ENCODE assay signal across 31 mouse cellular contexts in the genomic region with DNA sequence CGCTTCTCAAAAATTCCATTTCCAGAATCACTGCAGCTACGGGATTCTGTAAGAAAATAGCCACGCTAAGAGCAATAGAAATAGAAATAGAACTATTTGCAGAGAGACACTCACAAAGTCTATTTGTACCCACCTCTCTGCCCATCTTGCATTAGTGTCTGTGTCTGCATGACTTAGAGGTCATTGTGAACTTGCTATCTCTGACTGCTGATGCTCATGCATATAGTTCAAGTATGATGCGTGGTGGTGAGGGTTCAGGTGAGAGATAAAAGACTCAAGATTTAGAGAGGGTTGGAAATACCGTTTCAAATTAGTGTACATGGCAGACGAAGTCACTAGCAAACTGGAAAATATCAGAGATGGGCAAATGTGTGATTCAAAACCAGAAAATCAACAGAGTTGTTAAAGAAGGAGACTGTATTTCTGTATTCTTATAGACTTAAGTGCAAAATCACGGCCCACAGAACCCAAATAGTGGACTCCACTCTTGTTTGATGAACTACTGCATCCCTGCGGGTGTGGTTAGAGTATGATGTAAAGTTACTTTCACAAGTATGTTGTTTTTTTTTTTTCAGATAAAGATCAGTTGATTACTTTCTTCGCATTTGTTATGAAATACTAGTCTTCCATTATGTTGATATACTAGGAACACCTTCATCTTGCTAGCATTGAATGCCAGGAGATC. TPM values are rescaled to one million over a fixed set of nuclear protein-coding genes. Genes with fewer than 3 reads are reported as not detected.
DNase-seq lines count a peak whose midpoint lies in the region; ATAC-seq lines count a peak whose summit lies in the region.
"Had no signal": no experiment of that assay in that cellular context is flagged by ENCODE, and none has a peak within 500 bp of the region (broad histone marks: within the 10 kb centered on the region; RNA-seq: fewer than 3 reads in every experiment).

No protein-coding gene starts in this region.

- H3K9ac ChIP-seq in forebrain, embryonic 12.5 days, result no peak overlapping the region
- H3K9ac ChIP-seq: forebrain, postnatal 0 days; heart, embryonic 13.5 days; hindbrain, embryonic 14.5 days had no signal

- no peak overlapping the region for H3K4me3 ChIP-seq in midbrain, embryonic 10.5 days
- H3K4me3 ChIP-seq in forebrain, embryonic 12.5 days (replicated peaks), result no peak overlapping the region
- H3K4me3 ChIP-seq: forebrain, embryonic 10.5 days; gastrocnemius, adult 2 months; heart, adult 2 months; heart, embryonic 10.5 days; heart, embryonic 13.5 days had no signal

- WGBS in midbrain, embryonic 10.5 days, result 90% methylated on average over 9 of the region's 9 CpGs
- WGBS in forebrain, embryonic 12.5 days, result 88% methylated on average over 9 of the region's 9 CpGs

- no peaks in the 10 kb centered on the region for H3K36me3 ChIP-seq in midbrain, embryonic 10.5 days
- H3K36me3 ChIP-seq in forebrain, embryonic 12.5 days (replicated peaks), result no peaks in the 10 kb centered on the region
- H3K36me3 ChIP-seq: forebrain, embryonic 10.5 days; heart, embryonic 10.5 days; heart, embryonic 13.5 days had no signal

- no peak overlapping the region for H3K27ac ChIP-seq in midbrain, embryonic 10.5 days (replicated peaks)
- H3K27ac ChIP-seq in forebrain, embryonic 12.5 days, result no peak overlapping the region
- H3K27ac ChIP-seq: forebrain, embryonic 10.5 days; gastrocnemius, adult 2 months; heart, adult 2 months; heart, embryonic 10.5 days; heart, embryonic 13.5 days; hindbrain, embryonic 14.5 days had no signal

- no peak overlapping the region for H3K4me2 ChIP-seq in forebrain, embryonic 12.5 days
- H3K4me2 ChIP-seq: heart, embryonic 13.5 days; hindbrain, embryonic 14.5 days had no signal

- H3K27me3 ChIP-seq in midbrain, embryonic 10.5 days (ENCODE audit: low read depth, poor library complexity, severe bottlenecking), result no peaks in the 10 kb centered on the region
- H3K27me3 ChIP-seq in forebrain, embryonic 12.5 days, result no peaks in the 10 kb centered on the region; the same call in 1 of the 2 replicates
- H3K27me3 ChIP-seq: heart, embryonic 13.5 days had no signal

- H3K4me1 ChIP-seq in midbrain, embryonic 10.5 days, result peaks cover 6% of the 10 kb centered on the region
- H3K4me1 ChIP-seq in forebrain, embryonic 12.5 days, result peaks cover 4% of the 10 kb centered on the region; the same call in 1 of the 2 replicates
- H3K4me1 ChIP-seq: heart, embryonic 10.5 days had no signal

- DNase-seq in heart, adult 11 months, result peak; percentile 74
- DNase-seq in heart, adult 18-20 months, result no peak
- peak; percentile 72 for DNase-seq in CD4-positive, CD25-positive, alpha-beta regulatory T cell, adult 2 months (ENCODE audit: low read depth, low spot score)
- DNase-seq in naive thymus-derived CD4-positive, alpha-beta T cell, adult 2 months (ENCODE audit: low read depth), result peak; percentile 63
- no peak for DNase-seq in midbrain, embryonic 10.5 days (ENCODE audit: low spot score)
- DNase-seq in lung, postnatal 10 days, result no peak
- DNase-seq: adrenal gland, adult 8-10 months; adrenal gland, postnatal 25 days; B cell, adult 2 months; cerebellum, adult 11-12 months; cerebellum, adult 8-10 months; cerebellum, postnatal 10 days; cerebellum, postnatal 36 days; forebrain, postnatal 0 days; gastrocnemius, adult 2 months; gastrocnemius, postnatal 14 days; heart, adult 2 months; heart, postnatal 14 days; heart, postnatal 4 days had no signal

- ATAC-seq in activated CD4-positive, CD25-positive, alpha-beta regulatory T cell, adult 4 months, result peak; percentile 13
- ATAC-seq in forebrain, embryonic 12.5 days (ENCODE audit: low FRiP score), result no peak
- ATAC-seq: forebrain, embryonic 14.5 days; forebrain, postnatal 0 days; intestine, embryonic 16.5 days had no signal

- no peaks in the 10 kb centered on the region for H3K9me3 ChIP-seq in midbrain, embryonic 10.5 days (replicated peaks)
- no peaks in the 10 kb centered on the region for H3K9me3 ChIP-seq in forebrain, embryonic 12.5 days
- H3K9me3 ChIP-seq: forebrain, embryonic 10.5 days; heart, embryonic 10.5 days; heart, embryonic 13.5 days had no signal

RNA-seq across cellular contexts. Expression of gene Cd69, which starts 35.5 kb away (rescaled TPM):
- 1 to 10 TPM in 1 of 2 experiments, under 1 TPM in 1; 0.17 to 1.6 TPM for total RNA-seq in heart, adult 18-20 months (2021)
- polyA plus RNA-seq in activated CD4-positive, CD25-positive, alpha-beta regulatory T cell, adult 4 months (2017; shearing (Covaris generic)), result 100 to 1,000 TPM; 233 to 245 TPM
- polyA plus RNA-seq in midbrain, embryonic 10.5 days (2016; fragmentation: Nextera tagmentation; extraction: Ambion mirVana), result 0.10 and 0.17 TPM in 2 replicates
- not detected in 2 replicates for polyA plus RNA-seq in forebrain, embryonic 12.5 days (2016; fragmentation: Nextera tagmentation; extraction: Ambion mirVana)
- total RNA-seq: forebrain, postnatal 0 days; gastrocnemius, adult 2 months; gastrocnemius, postnatal 14 days; heart, postnatal 4 days; MEL had no signal
- polyA plus RNA-seq: brain, embryonic 14.5 days; forebrain, embryonic 14.5 days; heart, embryonic 13.5 days; hindbrain, embryonic 14.5 days had no signal

RNA-seq across cellular contexts. Expression of gene Clec2d, which starts 59.3 kb away (rescaled TPM):
- 10 to 100 TPM; 32.0 to 46.1 TPM for total RNA-seq in heart, adult 18-20 months (2021)
- 10 to 100 TPM; 22.9 to 25.2 TPM for polyA plus RNA-seq in activated CD4-positive, CD25-positive, alpha-beta regulatory T cell, adult 4 months (2017; shearing (Covaris generic))
- polyA plus RNA-seq in midbrain, embryonic 10.5 days (2016; fragmentation: Nextera tagmentation; extraction: Ambion mirVana), result not detected in 2 replicates
- polyA plus RNA-seq in forebrain, embryonic 12.5 days (2016; fragmentation: Nextera tagmentation; extraction: Ambion mirVana), result not detected in 2 replicates
- polyA plus RNA-seq: embryonic facial prominence, embryonic 11.5 days; forebrain, embryonic 10.5 days; forebrain, embryonic 14.5 days; forebrain, postnatal 0 days; heart, embryonic 10.5 days; hindbrain, embryonic 11.5 days had no signal

Comparison
In these comparisons a context has a peak if more than half of its experiments do, and no peak if none do; other contexts are left out.
1. DNase-seq: peak in heart, adult 11 months (single experiment), CD4-positive, CD25-positive, alpha-beta regulatory T cell, adult 2 months (single experiment) and naive thymus-derived CD4-positive, alpha-beta T cell, adult 2 months (single experiment); none in heart, adult 18-20 months (0 of 2), midbrain, embryonic 10.5 days (single experiment) and lung, postnatal 10 days (single experiment).
2. RNA of gene Cd69, which starts 35.5 kb away (polyA plus RNA-seq): 233 to 245 TPM in activated CD4-positive, CD25-positive, alpha-beta regulatory T cell, adult 4 months; not detected in forebrain, embryonic 12.5 days and 0.10 to 0.17 TPM in midbrain, embryonic 10.5 days; every median in the first group is over 100 times any median in the second.
3. RNA of gene Clec2d, which starts 59.3 kb away (polyA plus RNA-seq): 22.9 to 25.2 TPM in activated CD4-positive, CD25-positive, alpha-beta regulatory T cell, adult 4 months; not detected in midbrain, embryonic 10.5 days and not detected in forebrain, embryonic 12.5 days; every median in the first group is over 10 times any median in the second.